Mouse (Mus musculus) heart, adult 2 months (tissue): ENCODE measurements at regions not wholly inside any gene's neighbourhood (a gene's known extent, or its start where the extent isn't known, plus 50 kb on each side); places are given as distances from the start of the nearest gene placed in this dataset.

Experiments
- CTCF ChIP-seq: fragments of 200-600 bp; IDR thresholded peaks from 2 replicates; pipeline ENCODE4 v1.8.1; 2022; ENCODE audit warnings: antibody characterized with exemption, mild to moderate bottlenecking, moderate library complexity
- EP300 ChIP-seq: fragments of 200-500 bp; IDR thresholded peaks from 2 replicates; pipeline ENCODE4 v1.6.1; 2011; ENCODE audit warnings: low read depth, low read length, control low read depth; ENCODE audit not compliant: insufficient read depth
- POLR2A ChIP-seq: fragments of 200-500 bp; IDR thresholded peaks from 2 replicates; pipeline ENCODE4 v1.6.1; 2011; ENCODE audit warnings: mild to moderate bottlenecking, low read depth, low read length, control low read depth; ENCODE audit not compliant: insufficient read depth

DNA sequence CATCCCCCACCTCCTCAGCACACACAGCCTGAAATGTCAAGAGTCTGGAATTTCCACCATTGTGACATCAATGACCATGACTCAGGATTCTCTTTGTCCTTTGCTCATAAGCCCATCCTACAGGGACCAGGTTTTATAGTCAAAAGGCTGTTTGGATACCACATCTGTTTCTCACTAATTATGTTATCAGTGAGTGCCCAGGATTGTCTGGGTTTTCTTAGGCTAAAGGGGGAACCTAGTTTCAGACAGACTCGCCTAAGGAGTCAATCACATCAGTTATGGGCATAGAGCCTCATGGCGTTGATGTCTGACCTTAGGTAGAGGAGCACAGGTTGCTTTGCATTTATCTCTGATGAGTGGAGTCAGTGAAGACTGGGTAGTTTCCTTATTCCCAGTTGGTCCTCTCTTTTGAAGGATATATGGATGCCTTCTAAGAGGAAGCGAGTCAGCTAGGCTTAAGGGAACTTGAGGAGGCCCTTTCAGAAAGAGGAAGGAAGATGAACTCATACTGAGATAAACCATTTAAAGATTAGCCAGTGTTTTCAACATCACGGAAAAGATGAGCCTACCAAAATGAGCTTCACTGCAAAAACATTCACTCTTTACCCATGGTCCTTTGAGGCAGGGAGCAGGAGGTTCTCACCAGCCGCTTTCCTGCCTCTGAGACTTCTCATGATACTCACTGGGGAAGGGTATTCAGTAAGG lies 143.8 kb upstream of the Tmem164 start:
- TF ChIP-seq POLR2A (no peak), CTCF (no peak), EP300 (no peak)
